Mouse (Mus musculus): ENCODE data around the gene Peli2.
A peak's percentile ranks its signal among the peaks of the same experiment; 100 is the strongest.
"Not testable (repeated sequence)": the region's sequence is repeated elsewhere in the genome, so short reads cannot be mapped to it uniquely, and the experiment has no call there.

Gene Peli2

DNA sequence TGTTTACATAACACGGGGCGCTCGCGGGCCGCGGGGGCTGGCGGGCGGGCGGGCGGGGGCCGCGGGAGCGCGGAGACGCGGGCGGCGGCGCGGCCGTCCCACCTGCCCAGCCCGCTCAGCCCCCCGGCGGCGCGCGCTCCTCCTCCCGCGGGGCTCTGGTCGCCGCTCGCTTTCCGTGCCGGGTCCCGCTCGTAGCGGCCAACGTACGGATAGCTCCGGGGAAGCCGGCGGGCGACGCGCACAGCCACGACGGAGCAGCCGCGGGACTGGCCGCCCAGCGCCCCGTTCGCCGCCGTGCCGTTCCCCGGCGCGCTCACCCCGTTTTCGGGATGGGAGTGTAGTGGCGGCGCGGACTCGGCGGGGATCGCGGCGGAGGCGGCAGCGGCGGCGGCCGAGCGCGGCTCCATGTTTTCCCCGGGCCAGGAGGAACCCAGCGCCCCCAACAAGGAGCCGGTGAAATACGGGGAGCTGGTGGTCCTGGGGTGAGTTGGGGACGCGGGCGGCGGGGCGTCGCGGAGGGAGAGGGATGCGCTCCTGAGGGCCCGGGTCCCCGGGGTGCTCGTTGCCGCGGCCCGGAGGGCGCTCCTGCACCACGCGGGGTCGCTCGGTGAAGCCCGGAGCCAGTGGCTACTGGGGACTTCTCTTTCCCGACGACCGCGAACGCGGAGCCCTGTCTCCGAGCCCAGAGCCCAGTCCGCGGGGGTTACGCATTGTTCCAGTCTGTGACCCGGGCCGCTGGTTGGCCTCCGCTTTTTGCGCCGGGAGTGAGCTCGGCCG lies at the start of gene Peli2:
TSS of gene Peli2 (plus strand) at position 72 of the 777 bp plus-strand sequence.
- DNase-seq, result peak; percentile 76

DNA sequence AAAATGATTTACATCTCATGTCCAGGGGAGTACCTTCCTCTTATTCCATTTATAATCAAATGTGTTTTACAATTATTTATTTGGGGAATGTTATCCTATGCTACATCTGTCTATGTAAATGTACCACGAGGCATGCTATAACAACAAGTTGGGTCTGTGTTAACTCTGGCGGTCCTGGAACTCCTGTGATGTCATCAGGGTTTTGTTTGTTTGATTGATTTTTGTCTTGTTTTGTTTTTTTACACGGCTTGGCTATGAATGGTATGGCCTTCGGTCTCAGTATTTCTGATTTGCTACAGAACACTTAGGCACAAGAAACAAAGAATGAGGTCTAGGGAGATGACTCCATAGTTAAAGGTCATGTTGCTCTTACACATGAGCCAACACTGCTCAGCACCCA lies 48.5 kb upstream of the Peli2 start:
- DNase-seq, result no peak

DNA sequence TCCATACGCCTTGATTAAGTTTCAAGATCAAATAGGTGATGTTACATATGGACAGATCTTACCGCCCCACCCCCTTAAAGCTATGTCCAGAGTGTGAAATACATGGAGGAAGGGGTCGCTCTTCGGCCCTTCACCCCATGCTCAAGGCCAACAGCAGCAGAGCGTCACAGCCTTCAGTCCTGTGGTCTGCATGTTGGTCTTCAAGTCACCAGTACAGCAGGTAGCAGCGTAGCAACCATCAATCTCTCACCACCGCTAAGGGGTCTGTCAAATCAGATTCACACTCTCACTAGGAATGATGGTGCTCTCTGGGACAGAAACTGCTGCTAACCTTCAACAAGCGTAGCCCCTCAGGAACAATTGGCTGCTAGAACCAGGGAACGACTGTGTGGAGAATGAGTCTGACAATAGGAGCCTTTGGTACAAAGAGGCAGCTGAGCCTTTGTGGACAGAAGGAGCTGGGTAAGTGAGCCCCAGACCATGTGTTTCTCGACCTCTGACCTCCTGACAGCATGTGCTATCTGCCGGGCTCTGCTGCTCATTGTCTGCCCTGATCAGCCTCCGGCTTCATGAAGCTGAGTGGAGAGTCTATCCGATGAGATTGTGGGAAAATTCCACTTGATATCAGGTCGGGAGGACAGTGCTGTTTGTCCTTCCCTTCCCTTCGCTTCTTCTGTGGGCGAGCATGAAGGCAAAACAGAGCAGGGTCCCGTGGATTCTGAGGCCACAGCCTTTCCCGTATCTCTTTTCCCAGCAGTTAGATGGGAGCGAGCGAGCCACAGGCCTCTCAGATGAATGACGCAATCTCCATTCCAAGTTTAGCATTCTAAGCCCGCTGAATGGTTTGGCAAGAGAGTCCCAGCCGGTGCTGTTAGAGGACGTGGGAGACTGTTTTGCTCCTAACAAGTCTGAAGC lies 47.1 kb upstream of the Peli2 start:
- peak; percentile 69 for DNase-seq

DNA sequence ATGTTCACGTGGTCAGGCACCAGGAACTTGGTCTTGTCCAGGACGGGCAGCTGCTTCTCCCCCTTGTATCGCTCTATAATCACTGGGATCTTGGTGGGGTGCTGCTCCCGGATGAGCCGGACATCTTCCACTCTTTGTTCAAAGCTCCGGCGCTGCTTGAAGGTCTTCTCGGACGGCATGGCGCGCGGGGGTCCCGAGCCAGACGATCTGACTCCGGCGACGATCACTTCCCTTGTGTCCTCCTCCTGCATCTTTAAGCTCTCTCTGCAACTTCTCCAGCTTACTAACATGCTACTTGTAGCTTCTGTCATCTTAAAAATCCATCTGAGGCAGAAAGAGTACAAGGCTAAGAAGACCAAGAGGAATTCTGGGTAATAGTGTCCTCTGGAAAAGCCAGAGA lies 41.0 kb upstream of the Peli2 start:
- DNase-seq, result not testable (repeated sequence)

DNA sequence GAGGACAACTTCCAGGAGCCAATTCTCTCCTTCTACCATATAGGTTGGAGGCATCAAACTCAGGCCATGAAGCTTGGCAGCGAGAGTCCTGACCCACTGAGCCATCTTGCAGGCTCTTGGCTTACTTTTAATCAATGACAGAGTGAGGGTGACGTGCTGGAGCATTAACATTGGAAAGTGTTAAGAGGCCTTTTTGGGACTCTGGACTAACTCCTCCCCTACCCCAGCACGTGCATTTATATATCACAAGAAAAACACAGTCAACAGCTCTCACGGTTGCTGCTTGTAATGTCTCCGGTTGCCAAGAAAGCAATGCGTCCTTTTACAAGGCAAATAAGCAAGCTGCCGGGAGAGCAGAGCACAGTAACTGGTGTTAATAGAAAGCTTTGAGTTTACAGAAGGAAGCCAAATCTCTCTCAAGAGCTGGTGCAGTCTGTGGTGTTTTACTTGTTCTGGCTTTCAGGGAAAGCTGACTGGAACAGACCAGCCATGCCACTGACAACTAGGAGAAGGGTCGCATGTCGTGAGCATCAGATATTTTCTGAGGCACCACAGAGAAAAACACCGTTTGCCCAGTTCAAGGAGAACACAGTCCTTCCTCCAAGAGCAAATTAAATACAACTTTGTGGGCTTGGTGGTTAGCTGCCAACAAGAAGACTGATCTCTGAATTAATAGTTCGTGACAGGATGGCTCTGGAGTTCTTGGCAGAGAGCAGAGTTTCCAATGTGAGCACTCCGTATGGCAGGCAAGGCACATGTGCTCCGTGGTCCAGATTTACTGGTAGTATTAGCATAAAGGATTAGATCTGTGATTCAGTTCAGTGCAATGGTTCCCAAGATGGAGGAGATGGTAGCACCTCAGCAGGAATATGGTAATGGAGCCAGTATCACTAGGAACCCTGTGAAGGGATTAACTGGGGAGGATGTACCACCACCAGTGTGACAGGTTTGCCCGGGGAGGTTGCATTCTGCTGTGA lies 36.5 kb upstream of the Peli2 start:
- DNase-seq, result no peak

DNA sequence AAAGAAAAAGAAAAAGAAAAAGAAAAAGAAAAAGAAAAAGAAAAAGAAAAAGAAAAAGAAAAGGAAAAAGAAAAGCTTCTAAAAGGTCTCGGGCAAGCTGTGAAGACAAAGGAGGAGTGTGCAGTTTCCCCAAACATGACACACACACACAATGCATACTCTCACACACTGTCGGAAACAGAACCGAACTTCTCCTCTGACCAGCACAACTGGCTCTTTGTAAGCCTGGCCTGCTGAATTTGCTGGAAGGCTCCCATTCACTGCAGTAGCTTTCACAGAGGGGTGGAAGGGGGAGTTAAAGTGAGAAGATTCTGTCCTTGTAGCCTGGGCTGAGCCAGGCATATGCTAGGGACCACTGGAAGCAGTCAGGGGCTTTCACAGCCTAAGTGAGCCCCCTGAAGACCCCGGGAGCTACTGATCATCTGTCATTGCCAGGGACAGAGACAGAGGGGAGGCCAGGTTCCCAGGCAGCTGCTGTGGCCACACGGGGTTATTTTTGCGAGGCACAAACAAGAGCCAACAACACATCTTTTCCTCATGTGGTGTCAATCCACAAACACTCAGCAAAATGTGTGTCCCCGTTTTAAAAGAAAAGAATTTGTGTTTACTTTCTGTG lies 33.8 kb upstream of the Peli2 start:
- no peak for DNase-seq

DNA sequence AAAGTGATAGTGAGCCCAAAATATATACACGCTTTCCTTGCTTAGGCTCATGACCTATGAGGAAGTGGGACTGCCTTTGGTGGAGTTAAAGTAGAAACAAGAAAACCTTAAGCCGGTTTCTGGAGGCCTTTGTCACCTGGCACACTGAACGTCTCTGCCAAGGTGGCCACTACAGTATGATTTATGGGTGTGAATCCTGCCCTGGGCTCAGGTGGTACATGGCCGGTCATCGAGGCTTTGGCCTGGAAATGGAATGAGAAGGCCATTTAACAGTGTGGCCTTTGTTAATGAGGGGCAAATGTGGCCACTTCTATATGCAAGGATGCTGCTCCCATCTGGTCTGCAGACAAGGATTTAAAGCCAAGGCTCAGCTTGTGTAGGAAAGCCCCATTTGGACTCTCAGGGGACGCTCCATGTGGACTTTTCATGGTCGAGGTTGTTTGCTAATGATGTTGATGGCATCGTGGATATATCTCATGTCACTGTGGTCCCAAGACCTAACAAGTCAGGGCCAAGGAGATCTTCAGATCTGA lies 33.3 kb upstream of the Peli2 start:
- no peak for DNase-seq

DNA sequence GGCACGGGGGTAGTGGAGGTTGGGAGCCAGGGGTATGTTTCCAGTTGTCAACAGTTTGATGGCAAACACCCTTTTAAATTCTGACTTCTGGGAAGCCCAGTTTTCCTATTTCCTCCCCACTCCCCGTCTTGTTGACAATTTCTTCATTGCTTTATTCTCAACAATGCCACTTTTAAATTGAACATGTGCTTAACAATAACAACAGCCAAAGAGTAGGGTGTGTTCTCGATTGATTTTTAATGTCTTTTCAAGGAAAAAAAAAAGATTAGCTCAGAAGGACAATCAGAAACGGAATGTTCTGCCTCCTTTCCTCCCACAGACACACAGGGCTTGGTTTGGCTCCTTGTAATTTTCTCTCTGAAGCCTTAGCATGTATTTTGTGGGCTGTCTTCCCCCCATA lies 30.2 kb upstream of the Peli2 start:
- no peak for DNase-seq

DNA sequence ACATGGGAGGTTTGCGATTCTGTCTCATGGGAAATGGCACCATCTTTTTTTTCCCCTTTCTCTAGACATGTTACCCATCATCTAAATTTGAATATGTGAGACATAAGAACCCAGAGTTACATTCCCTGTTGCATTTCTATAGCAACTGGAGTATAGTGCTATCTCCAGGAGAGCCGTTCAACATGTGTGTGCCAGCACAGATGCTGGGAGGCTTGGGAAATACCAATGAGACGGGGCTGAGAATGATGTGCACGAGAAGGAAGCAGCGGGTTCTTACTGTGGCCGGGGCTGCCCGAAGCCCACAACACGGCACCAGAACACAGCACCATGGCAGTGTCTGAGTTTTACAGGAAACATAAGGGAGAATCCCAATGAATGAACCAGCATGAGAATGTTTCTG lies 29.5 kb upstream of the Peli2 start:
- DNase-seq, result no peak

DNA sequence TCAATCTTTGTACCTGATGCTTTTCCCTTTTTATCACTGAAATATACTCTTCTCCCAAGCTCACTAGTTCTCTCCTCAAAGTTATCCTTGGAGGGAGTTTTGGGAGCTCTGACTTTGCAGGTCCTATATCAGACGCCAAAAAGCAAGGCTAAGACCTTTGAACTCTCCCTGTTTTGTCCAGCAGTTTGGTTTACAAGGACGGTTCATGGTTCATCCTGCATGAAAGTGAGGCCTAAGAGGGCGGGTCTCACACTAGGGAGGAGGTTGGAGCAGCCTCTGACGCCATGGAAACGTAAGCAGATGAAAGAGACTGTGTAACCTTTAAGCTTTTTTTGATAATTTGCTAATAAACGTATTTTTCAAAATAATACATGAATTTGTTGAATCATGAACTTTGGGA lies 22.4 kb upstream of the Peli2 start:
- DNase-seq, result no peak

DNA sequence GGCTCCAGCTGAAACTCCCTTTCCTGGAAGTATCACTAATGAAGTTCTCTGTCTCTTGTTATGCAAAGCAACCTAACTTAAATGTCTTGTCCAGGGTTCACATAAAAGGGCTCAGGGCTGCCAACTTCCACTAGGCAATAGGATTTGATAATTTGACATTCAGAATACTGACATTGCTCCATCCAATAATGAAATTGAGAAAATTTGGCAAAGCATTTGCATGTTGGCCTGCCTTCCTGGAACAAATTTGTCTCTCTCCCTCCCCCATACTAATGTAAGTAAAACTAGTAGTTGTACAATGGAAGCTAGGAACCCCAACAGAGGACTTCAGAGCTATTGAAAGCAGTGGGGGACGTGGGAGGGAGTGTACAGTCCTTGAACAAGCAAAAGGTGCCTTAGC lies 21.3 kb upstream of the Peli2 start:
- no peak for DNase-seq

DNA sequence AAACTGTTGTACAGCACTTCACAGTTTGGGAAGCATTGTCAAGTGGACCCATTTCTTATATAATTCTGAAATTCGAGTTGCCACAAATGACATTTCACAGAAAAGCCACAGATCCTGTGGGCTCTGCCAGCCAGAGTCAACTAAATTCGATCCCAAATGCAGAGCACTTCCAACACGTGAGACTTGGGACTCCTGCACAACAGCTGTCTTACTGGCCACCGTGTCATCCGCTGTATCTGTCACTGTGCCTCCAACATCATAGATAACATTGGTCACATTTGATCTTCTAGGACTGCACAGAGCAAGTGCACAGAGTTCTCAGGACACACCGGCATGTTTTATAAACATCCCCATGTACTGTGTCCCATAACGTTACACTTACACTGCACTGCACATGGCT lies 14.2 kb upstream of the Peli2 start:
- no peak for DNase-seq

DNA sequence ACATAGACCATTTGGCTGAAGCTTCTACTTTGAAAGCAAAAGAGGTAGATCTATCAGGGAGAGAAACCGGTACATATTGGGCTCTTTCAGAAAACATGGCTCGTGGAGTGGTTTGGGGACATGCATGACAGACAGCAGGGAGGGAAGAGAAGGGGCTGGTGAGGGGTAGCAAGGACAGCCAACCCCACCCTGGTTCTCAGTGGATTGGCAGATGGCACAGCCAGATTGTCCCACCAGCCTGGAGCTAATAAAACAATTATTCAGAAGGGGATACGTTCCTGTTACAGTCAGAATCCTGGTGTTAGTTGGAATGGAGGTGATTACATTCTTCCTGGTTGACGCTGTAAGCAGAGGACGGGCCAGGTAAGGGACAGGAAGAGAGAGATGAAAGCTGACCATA lies 2.6 kb upstream of the Peli2 start:
- DNase-seq, result no peak

DNA sequence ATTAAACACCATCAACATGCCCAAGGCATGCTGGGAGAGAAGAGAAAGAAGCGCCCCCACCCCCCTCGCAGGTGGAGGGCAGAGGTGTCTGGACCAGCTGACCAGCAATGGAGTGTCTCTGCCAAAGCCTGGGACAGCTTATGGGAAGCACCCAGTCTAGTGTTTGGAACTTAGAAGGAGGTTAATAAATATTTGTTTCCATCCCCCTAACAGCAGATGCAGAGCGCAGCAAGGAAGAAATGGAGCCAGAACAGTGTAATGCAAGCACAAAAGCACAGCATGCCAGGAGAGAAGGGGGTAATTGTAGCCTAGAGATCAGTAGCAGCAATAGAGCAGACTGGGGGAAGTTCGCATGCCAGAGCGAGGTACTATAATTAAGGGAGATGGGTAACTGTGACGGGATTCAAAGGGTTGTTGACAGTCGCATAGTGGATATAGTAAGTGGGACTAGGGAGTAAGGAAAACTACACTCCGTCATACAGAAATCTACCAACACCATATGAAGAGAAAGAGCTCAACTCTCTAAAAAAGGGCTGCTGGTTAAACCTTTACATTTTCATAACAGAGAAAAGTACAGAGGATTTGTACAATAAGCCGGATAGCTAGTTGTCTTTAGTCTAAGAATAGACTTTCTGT lies 1.5 kb upstream of the Peli2 start:
- DNase-seq, result no peak

DNA sequence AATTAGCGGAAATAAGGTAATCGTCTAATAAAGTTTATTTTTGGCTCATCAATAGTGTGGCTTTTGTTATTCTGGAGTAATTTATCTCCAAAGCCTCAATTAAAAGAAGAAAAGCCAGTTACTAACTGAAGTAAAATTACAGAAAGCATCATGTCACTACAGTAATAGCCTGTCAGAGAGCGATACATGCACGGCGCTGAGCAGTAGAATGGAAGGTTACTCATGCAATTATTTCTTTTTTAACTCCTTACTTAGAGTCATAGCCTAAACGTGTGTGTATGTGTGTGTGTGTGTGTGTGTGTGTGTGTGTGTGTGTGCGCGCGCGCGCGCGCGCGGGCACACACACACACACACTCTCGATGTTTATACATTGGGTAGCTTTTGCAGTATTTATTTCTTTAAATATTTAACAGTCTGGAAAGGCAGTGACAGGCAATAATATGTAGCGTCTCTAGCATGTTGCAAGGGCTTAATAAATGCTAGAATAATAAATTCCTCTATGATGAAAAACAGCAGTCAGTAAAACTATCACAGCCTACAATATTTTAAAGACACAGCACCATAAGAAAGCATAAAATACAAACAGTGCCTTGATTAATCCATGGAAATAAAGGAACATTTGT lies 864 bp upstream of the Peli2 start:
- no peak for DNase-seq

DNA sequence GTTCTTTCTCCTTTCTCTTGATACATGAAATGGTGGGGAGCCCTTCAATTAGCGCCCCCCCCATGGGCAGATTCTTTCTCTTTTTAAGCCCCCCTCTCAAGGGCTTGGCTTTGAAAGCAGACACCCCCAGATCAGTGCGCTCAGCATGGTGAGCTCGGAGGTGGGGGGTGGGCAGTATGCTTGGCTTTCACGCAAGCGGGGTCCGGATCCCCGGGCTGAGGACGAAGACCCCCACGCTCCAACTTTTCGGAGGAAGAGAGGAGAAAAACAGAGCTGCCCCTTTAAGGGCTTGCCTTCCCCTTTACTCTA lies 226 bp upstream of the Peli2 start:
- no peak for DNase-seq

DNA sequence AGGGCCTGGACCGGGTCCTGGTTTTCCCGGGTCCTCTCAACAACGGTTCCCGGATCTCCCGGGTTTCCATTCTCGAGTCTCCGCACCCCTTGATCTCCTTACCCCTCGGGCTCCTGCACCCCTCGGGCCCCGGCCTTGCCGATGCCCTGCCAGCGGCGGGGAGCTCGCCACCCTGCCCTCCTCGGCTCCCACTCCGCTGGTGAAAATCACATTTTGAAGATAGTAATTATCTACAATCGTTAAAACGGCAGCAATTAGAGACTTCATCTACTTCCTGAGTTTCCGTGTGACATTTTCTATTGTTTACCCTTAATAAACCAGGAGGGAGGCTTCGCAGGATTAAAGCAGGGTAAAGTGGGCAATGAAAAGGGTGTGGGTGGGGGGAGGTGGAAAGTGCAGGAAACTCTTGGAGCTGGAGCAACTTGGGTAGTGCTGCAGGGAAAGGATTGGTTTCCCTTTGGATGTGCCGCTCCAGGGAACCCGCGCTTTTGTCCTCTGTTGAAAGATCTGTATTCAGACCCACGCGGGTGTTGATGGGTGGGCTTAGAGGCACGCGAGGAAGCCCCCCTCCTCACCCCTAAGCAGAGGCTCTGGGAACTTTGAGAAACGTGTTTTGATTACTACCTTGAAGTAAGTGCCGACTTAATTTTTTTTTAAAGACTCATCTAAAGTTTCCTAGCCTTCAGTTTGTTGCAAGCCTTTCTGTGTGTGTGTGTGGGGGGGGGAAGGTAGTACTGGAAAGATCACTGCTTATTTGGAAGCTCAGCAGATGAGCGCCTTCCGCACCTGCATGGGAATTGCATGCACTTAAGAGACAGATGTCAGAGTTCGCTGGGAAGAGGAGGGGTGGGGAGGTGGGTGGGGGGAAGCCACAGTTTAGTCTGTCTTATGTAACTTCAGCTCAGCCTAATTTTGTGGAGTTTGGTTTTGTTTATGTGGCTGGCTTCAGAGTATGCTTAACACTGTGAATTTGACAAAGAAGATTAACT lies 1.2 kb downstream of the Peli2 start:
- DNase-seq, result peak; percentile 17

DNA sequence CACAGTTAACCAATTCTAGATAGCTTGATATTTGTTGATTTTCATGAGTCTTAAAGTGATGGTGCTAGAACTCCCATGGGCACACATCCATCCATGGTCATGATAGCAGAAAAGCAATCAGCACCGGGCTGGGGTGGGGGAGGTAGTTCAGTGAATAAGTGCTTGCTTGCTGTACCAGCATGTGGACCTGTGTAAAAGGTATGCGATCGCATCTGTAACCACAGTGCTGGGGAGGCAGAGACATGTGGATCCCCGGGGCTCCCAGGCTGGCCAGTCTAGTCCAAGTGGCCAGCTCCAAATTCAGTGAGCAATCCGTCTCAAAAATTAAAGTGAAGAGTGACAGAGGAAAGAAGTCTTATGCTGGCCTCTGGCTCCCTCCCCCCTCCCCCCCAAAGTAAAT lies 3.4 kb downstream of the Peli2 start:
- DNase-seq, result no peak

DNA sequence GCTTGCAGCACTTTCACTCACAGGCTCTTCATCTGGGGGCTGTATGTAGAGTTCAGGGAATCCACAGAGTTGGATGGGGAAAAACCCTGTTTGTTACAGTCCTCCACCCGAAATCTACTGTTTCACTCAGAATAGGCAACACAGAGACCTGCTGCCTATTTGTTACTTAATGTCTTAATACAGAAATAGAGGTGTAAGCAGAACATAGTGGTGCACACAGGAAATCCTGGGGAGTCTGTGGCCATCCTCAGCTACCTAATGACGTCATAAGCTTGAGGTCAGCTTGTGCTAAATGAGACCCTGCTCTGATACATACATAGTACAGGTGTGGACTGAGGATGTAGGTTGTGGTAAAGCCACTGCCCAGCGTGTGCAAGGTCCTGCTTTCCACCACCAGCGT lies 4.2 kb downstream of the Peli2 start:
- DNase-seq, result no peak

DNA sequence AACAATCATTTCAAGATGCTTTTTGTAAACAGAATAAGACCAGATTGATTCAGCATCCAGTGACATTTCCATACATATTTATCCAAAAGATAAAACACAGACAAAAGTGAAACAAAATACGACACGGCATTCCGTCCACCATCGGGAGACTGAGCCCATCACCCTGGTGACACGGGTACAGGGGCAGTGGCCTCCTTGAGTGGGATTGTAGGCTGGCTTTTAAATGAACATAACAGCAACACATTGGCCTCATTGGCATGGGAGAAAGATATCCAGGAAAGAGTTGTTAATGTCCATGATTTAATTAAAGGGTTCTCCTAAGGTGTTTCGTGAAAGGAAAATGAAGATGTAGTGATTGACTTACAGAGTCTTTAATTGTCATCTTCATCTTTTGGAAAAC lies 5.3 kb downstream of the Peli2 start:
- no peak for DNase-seq
